Mouse (Mus musculus) left cerebral cortex, postnatal 36 days (tissue): Measurements from ENCODE around the gene Sema3a. TPM values are rescaled to one million over a fixed set of nuclear protein-coding genes. Genes with fewer than 3 reads are reported as not detected.
"Not testable (repeated sequence)": the region's sequence is repeated elsewhere in the genome, so short reads cannot be mapped to it uniquely, and the experiment has no call there.

Source experiments
- DNase-seq, 2 experiments: peaks; one replicate each; pipeline ENCODE4 v3.0.0; 2021 to 2022; ENCODE audit warnings: low spot score in 2 of 2, mixed read lengths in 1 of 2
- intact Hi-C: fragments of 180-260 bp; cut with DNase I; formaldehyde crosslinking; loops from one replicate; pipeline ENCODE4 v1.15.1; 2025
- total RNA-seq, 2 experiments: library from RNA; stranded (reverse); gene quantifications; 2 replicates each; pipeline ENCODE4 v1.2.3; 2021

Gene Sema3a
- total RNA-seq, 2 experiments from 2014 or later = 23.2 to 28.7 TPM

DNA sequence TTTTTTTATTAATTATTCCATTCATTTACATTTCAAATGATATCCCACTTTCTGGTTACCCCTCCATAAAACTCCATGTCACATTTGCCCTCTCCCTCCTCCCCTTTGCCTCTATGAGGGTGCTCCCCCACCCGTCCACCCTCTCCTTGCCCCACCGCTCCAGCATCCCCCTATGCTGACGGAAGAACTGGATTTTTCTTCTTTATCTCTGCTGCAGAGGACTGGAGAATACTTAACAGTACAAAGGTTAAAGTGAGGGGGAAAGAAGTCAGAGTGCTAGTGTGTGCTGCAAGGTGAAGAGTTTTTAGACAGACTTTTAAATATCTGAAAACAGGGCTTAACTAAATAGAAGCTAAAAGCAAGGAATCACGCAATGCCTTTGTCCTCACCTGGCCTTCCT is 391.8 kb downstream of the Sema3a start:
- intact Hi-C loops = no loop called here
- DNase-seq = no peak

DNA sequence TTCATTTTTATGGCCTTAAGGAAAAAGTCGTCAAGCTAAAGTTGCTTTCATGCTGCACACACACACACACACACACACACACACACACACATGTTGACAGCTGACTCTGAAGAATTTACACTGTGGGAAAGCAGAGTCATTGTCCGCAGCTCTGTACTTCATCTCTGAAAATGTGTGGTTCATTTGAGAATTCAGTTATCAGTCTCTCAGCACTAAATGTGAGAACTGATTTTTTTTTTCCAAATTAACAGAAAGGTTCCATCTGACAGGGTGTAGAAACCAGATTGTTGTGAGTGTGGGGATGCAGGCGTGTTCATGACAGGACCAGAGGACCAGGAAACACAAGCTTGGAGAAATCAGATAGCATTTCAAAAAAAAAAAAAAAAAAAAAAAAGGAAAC is 400.4 kb downstream of the Sema3a start:
- intact Hi-C loops = no loop called here
- no peak for DNase-seq

DNA sequence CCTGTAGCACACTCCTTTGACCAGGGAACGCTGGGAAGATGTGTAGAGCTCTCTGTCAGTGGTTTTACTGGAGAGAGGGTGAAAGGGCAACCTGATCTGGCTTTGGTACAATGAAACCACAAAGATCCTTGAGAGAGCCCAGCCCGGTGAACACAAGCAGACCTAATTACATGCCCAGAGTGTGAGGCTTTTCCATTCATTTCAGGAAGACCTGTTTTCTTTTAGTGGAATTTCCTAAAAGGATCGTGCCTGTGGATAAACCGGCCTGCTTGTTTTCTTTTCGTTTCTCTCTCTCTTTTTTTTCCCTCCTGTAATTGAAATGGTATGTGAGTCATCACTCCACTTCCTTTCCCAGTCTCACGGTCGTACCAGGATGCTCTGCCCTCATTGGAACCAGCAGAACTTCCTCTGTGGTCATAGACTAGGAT is 401.8 kb downstream of the Sema3a start:
- DNase-seq = no peak
- intact Hi-C loops = no loop called here

DNA sequence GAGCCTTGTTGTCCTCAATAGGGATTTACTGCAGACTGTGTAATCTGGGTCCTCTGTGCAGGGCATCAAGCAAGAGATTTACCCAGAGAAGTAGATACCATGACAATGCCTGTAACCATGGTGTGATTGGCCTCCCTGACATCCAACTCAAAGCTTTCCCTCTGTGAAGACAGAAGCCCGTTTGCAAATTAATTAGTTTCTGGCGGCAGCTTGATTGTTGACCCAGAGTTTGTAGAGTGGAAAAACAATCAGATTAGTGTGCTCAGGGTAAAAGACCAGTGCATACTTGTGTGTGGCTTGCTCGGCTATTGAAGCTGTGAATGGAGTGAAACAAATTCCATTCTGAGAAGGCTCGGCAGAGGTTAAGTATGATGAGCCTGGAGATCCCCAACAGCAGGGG is 404.0 kb downstream of the Sema3a start:
- DNase-seq = no peak
- intact Hi-C loops = no loop called here

DNA sequence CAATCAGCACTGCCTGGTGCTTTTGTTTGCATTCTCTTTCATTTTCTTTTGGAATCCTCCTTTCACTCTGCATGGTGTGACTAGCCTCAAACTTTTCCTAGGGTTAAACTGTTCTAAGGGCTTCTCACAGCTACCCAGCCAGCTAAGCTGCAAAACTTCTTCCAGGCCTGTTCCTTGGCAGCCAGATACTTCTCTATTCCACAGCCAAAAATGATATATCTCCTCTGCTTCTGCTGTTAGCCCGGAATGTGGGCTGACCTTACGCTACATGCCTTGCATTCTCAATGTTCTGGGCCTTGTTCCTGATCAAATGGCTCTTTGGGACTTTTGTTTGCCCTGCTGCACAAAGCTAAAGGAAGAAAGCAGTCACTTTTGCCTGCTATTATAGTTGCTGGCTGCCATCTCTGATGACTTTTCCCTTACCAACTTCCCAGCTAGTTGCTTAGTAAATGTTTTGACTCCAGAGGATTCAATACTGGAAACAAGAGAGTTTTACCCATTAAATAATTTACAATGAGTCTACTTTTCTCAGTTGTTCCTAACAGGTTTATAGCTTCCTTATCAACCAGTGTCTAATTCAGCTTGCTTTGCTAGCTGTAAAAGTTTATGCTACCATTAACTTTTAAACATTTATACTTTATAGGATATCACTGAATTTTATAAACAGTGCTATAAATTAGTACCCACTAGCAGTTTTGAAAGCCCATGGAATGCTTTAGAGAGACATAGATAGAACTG is 422.4 kb downstream of the Sema3a start:
- intact Hi-C loops = no loop called here
- DNase-seq = no peak

DNA sequence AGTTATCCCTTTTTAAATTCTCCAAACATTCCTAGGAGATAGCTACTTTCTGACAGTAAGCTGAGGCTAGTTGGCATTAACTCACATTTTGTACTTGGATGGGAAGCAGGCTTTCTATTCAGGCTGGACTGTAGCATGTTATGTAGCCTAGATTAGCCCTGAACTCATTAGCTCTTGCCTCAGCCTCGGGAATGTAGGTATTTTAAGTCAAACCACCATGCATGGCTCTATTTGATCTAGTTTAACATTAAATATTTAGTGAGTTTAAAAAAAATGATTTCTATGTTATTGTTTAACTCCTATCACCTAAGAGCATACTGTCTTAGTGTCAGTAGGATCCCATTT is 423.0 kb downstream of the Sema3a start:
- intact Hi-C loops = no loop called here
- DNase-seq = no peak

DNA sequence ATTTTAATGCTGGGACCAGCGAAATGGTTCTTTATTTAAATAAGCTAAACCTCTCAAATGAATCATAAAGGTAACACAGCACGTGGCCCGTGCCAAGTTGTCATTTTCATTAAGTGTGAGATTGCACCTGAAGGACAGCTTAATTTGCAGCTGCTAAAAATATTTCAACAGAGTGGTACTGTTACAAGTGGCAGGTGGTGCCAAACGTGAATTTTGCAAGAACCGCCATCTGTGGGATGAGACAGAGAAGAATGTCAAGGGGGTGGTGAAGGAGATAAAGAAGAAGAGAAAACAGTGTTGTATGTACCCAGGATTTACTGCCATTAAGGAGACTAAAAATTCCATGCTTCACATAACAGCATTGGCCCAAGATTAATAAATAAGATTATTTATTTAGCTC is 423.9 kb downstream of the Sema3a start:
- intact Hi-C loops = no loop called here
- DNase-seq = no peak

DNA sequence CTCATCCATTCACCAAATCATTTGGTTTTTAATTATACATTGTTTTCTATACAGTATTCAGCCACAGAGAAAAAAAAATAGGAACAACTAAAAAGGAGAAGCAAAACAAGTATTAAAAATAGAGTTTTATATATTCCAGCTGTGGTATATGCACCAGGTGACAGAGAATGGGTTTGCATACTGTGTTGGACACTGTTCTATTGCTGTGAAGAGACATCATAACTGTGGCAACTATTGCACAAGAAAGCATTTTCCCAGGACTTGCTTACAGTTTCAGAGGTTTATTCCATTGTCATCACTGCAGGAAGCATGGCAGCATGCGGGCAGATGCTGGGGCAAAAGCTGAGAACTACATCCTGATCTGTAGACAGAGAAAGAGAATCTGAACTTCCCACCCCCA is 425.7 kb downstream of the Sema3a start:
- intact Hi-C loops = loop anchor here (10.0 kb wide), 1 partner anchor 286 kb away; no protein-coding TSS in a partner anchor

DNA sequence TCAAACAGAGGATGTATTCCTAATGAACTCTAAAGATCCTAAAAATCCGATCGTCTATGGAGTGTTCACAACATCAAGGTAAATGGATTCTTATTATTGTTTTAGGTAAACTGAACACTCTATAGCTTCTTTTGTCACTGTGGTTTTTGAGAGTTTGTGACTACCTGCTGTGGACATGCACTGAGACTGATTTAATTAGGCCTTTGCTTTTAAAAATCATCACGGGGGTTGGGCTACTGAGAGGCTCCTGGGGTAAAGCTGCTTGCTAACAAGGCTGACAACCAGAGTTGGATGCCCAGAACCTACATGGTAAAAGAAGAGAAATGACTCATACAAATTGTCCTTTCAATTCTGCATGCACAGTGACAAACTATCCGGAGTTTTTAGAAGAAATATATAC is 432.0 kb downstream of the Sema3a start:
- no peak for DNase-seq
- intact Hi-C loops = loop anchor here (10.0 kb wide), 1 partner anchor 292 kb away; no protein-coding TSS in a partner anchor

More for the DNA sequence above, 425.7 kb downstream of the Sema3a start:
- DNase-seq = no peak

DNA sequence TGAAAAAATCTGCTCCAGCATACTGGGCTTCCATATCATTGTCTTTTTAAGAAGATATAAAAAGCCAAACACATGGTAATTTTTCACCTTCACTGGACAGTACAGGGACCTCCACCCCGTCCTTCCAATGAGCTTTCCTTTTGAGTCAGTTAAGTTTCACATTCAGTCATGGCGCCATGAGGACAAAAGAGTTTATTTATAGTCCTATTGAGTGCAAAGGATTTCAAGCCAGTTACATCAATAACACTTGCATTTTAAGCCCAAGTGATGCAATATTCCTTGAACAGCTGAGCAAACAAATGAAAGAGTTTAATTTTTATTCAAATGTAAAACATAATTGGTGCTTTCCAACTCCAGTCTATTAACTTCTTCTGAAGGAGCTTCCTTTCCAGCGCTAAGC is 448.7 kb downstream of the Sema3a start:
- DNase-seq = no peak
- intact Hi-C loops = no loop called here

DNA sequence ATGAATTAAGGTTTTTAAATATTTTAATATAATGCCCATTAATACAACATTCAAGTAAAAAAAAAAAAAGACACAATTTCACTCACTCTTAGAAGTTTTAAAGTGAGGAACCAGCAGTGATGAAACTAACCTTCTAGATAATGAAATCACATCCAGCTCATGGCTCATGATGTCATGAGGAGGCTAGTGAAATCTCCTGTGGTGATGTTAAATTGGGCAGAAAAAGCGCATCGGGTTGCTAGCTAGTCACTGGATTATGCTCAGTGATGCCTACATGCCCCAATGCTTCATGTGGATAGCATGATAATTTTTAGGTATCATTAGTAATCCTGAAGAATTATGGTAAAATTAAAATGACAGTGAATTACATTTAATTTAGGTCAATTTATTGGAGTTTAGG is 453.9 kb downstream of the Sema3a start:
- intact Hi-C loops = no loop called here
- DNase-seq = no peak

DNA sequence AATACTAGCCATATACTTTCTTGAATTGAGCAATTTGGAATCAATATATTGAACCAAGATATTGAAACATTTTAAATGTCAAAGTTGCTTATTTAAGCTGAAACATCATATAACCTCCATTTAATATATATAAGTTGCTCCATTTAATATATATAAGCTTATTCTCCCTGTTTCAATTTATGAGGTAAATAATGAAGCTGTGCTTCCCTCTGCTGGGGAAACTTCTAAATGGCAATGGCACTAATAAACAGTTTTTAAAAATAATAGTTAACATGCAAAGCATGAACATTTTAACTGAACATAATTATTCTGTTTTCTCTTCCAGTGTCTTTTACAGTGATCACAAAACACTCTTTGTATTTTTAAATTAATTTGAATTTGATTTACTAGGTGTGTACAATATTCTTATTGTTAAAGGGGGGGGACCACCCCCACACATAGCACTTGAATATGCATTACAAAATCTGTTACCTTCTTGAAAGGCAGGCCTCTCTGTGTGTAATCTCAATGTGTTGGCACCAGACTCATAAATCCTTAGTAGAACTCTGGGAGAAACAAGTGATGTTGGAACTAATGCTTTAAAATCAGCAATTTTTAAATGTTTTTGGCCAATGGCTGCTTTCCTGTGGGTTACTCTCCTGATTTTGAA is 460.5 kb downstream of the Sema3a start:
- DNase-seq = no peak
- intact Hi-C loops = loop anchor here (2.0 to 5.0 kb wide), 3 partner anchors 183 to 1023 kb away; no protein-coding TSS in a partner anchor

DNA sequence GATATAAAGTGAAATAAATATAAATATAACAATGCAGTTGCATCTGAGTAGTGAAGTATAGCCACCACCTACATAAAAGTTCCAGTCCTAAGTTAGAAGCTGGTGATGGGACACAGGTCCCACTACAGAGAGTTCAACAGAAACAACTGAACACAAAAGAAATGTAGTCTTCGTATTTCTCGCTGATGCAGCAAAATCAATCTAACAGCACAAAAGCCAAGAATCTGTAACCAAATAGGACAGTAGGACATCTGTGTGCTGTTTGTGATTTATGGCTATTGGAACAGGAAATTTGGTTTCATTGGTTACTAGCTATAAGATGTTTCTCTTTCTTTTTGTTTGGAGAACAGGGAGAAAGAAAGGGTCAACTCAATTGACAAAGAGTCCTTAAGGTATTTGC is 469.2 kb downstream of the Sema3a start:
- intact Hi-C loops = no loop called here

DNA sequence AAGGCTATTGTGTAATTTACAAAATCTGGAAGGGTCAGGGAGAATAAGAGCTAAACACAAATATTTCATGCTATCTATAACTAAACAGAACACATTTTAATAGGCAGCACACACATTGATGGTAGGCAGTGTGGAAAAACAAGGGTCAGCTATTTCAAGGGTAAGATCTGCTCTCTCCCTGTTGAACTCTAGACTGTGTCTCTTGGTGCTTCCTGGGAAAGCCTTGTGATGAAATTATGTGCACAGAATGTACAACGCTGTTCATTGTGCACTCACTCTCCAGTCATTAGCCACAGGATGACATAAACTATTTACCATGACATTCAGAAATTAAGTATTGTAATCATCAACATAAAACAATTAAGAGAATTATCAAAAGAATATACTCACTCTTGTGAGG is 486.4 kb downstream of the Sema3a start:
- no peak for DNase-seq
- intact Hi-C loops = no loop called here

More for the DNA sequence above, 469.2 kb downstream of the Sema3a start:
- no peak for DNase-seq

DNA sequence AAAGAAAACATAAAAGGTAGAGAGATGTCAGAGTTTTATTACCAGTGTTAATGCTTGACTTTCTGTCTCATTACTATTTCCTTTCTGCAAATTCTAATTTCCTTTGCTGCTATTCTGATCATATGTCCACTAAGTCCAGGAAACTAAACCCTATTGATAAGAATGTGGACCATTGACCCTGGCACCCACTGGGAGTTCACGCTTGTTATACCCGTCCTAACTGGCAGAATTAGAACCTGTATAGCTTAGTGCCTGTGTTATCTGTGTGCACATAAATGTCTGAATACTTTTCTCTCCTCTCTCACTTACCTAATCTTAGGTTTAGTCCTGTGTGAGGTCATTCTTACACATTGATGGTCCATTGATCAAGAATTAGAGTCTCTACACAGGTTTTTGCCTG is 486.9 kb downstream of the Sema3a start:
- intact Hi-C loops = no loop called here
- DNase-seq = no peak

DNA sequence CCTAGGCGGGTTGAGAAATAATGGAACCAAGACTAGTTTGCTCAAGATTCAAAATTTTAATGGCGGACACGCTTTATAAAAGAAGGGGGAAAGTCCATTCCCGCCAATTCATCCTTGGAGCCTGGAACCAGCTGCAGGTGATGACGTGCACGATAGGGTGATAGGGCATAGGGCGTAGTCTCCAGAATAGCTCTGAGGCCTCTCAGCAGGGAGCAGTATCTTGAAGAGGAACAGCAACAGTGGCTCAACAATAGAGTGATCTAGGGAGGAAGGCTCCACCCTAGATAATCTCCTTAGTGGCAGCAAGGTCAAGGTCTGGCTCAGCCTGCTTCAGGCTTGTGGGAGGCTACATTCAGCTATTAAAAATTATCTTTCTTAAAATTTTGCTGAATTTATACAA is 489.4 kb downstream of the Sema3a start:
- DNase-seq, intact Hi-C loops: not testable (repeated sequence)

DNA sequence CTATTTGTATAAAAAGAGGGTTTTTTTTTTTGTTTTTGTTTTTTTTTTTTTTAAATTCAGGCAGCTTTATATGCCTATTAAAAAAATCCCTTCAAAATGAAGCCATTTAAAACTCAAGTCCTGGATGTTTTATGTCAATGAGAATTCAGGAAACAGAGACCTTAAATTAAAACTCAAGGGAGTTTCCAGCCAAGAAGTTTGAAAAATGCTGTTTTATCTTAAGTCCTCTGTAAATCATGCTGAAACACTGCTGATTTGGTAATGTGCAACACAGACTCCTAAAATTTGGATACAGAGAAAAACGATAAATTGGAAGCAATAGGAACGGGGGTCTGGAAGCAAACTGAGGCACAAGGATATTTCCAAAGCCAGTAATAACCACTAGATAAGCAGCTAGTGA is 490.7 kb downstream of the Sema3a start:
- intact Hi-C loops = no loop called here
- DNase-seq = no peak

DNA sequence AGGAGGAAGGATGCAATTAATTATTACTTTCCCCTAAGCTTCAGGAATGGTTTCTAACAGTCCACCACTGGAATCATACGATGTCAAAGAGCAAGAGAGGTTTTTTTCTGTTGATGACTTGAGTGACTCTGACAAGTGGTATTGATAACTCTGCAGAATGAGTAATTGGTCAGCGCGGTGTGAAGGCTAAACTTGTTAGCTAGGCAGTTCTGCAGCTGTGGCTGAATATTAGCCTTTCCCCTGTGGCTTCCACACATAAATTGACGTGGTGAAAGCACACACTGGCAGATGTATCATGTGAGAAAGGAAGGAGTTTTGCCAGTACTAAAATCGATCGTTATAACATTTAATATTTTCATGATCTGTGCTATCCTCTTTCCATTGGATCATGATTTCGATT is 497.4 kb downstream of the Sema3a start:
- intact Hi-C loops = no loop called here

DNA sequence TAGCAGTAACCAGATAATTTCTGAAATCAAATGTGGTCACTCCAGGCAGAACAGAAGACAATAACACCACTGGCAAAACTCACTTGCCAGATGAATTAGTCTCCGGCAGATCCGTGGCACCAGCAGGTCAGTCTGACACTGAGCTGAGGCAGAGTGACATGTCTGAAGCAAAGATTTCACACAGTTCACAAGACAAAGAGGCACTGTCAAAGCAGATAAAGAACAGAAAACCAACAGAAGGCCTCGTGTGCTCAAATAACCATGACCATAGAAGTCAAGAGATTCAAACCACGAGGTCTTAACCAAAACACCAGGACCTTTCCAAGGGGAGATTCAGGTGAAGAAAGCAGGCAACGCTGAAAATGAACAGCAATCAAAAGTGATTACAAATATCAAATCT is 499.5 kb downstream of the Sema3a start:
- DNase-seq = no peak
- intact Hi-C loops = no loop called here

More for the DNA sequence above, 497.4 kb downstream of the Sema3a start:
- no peak for DNase-seq

DNA sequence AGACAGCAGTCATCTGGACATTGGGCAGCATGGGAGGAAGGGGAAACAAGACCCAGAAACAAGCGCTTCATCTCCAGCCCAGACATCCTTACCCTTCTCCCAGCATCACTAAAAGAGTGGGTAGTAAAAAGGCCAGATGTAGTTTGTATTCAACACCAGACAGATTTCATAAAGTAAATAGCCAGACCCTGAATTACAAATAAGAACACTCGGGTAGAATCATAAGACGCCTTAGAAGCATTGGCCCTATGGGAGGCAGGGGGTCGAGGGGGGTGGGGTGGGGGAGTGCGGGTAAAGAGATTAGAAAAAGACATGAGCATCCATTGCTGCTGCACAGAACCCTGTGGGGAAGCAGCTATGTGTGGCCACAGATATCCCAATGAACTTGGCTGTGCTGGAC is 500.9 kb downstream of the Sema3a start:
- intact Hi-C loops = no loop called here
- no peak for DNase-seq

DNA sequence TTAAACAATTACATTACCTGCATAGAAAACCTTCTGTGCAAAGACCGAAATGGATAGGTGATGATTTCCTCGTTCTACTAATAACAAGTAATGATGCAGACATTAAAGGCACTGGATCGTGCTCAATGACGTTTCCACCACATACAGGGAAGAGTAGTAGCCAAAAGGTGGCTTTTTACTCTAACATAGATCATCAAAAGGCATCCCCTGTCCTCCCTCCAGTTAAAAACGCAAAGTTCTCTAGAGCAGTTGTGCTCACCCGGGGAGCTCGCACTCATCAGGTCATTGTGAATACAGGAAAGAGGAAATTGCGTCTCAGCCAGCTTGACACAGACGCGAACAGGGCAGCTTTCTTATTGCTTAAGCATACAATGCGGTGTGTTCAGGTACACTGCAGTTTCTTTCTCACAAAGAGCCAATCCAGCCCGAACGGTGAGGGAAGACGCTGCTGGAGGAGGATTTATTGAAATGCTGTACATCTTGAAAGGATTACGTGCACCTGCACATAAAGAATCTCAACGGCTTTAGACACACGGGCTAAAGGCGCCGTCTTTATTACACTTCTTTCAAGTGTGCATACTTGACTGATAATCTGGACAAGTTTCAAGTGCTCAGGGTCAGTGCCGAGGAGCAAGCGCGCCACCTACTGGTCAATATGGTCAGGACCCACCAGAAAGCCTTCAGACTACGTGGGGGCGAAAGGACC is 503.5 kb downstream of the Sema3a start:
- intact Hi-C loops = loop anchor here (1.0 kb wide), 1 partner anchor 1066 kb away; no protein-coding TSS in a partner anchor
- peak; percentile 64 to 71 for DNase-seq
